Mouse (Mus musculus): ENCODE results near the gene Ythdf1. TPM values are rescaled to one million over a fixed set of nuclear protein-coding genes. Genes with fewer than 3 reads are reported as not detected.

Ythdf1 gene
- polyA plus RNA-seq, 1 experiment, result 21.3 TPM

DNA sequence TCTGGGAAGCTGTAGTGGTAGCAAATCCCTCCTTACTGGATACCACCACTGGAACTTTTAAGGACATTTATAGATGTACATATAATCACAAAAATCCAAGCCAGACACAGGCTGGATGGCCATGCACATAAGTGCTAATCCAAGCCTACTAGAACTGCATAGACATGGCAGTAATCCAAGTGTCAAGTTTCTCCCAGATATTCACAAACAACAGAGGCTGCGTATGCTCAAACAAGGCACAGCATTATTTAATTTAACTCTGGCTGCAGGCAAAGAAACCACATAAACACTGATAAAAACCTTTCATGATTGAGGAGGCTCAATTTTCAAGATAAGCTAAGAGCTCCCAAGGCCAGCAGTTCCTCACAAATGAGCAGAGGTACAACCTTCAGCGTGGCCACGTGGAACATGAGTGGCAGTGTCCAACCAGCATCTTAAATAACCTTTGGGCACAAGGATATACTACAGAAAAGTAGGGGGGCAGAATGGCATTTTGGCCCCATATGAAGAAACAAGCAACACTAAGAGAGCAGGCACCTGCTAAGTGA is 4.8 kb downstream of the Ythdf1 start:
- peaks cover 59% of the 10 kb centered on the region for H3K4me1 ChIP-seq
- no peaks in the 10 kb centered on the region for H3K9me3 ChIP-seq
- no peak overlapping the region for H3K4me3 ChIP-seq (replicated peaks)
- H3K27me3 ChIP-seq (replicated peaks), result no peaks in the 10 kb centered on the region
- TF ChIP-seq GATA1 (IDR thresholded peaks at IDR 0.05; ENCODE audit: borderline replicate concordance, low read length) (no peak), FLI1 (IDR thresholded peaks at IDR 0.05; ENCODE audit: low read length) (no peak)
- H3K36me3 ChIP-seq (replicated peaks; ENCODE audit: low read length), result peaks cover 76% of the 10 kb centered on the region

- Histone ChIP-seq H3K27me3 (replicated peaks) (no peaks in the 10 kb centered on the region), H3K36me3 (replicated peaks; ENCODE audit: low read length) (peaks cover 92% of the 10 kb centered on the region), H3K4me1 (peaks cover 52% of the 10 kb centered on the region), H3K9me3 (no peaks in the 10 kb centered on the region), H3K4me3 (replicated peaks) (no peak overlapping the region)
- no peak for TF ChIP-seq FLI1 (IDR thresholded peaks at IDR 0.05; ENCODE audit: low read length)
Observed at GRCm38 (mm10) chr2:180910928-180911327, 9.8 kb downstream of the Ythdf1 start.

DNA sequence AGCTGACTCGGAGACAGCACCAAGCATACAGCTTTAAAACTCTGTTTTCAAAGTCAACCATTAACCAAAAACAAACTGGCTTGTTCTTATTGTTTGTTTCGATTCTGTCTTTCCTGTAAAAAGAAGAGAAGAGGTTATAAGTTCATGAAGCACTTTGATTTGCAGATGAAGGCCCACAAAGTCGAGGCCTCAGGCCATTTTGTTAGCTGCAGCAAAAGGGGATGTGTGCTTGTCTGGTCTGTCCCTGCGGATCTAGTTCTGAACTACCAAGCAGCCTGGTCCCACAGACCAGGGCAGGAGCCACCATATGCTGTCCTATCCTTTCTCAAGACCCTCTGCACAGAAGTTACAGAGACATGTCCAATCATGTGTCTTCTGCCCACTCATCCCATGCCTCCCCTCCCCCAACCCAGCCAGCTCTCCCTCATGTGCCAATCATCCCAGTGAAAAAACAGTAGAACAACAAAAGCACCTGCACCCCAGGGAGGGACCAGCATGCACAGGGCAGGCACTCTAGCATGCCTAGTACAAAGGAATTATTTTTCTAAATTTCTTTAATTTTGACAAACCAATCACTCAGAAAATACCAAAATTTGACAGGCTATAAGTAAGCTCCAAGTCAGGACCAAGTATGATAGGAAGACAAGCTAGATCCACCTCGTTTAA is 15.1 kb downstream of the Ythdf1 start:
- TF ChIP-seq GATA1 (IDR thresholded peaks at IDR 0.05; ENCODE audit: borderline replicate concordance, low read length), result no peak
- TF ChIP-seq FLI1 (IDR thresholded peaks at IDR 0.05; ENCODE audit: low read length), result no peak
- H3K36me3 ChIP-seq (replicated peaks; ENCODE audit: low read length), result peaks cover 73% of the 10 kb centered on the region
- no peak overlapping the region for H3K4me3 ChIP-seq (replicated peaks)
- H3K4me1 ChIP-seq, result peaks cover 25% of the 10 kb centered on the region
- no peaks in the 10 kb centered on the region for H3K9me3 ChIP-seq
- peaks cover 4% of the 10 kb centered on the region for H3K27me3 ChIP-seq (replicated peaks)

DNA sequence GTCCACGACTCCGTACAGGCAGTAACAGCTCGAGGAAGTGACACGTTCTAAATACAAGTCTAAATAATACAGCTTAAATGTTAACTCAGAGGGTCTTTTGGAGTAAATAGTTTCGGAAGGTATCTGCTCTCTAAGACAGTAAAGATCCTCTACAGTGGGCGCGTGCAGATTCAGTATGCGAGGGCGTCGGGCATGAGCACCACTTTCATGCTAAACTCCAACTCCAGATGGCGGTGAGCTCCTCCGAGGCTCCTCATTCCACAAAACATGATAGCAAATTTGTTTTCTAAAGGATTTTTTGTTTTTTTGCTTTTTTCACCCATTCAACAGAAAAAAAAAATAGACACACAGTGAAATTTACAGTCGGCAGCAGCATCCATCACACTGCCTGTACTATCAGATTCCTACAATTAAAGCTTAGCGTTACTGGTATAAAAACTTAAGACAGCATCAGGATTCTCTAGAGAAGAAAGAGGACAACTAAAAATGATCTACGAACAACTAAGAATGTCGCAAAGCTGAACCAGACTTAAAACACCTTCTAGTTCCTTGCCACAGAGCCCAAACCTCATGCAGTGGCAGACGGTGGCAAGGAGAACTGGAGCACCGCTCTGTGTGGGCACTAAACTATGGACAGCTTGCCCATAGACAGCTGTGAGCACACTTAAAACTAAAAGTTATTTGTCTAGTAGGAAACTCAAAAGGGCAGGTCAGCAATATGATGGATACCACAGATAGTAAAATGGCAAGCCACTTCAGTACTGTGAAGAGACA is 16.1 kb downstream of the Ythdf1 start:
- H3K4me1 ChIP-seq, result peaks cover 19% of the 10 kb centered on the region
- no peak for TF ChIP-seq GATA1 (IDR thresholded peaks at IDR 0.05; ENCODE audit: borderline replicate concordance, low read length)
- no peak for TF ChIP-seq FLI1 (IDR thresholded peaks at IDR 0.05; ENCODE audit: low read length)
- H3K4me3 ChIP-seq (replicated peaks), result no peak overlapping the region
- peaks cover 5% of the 10 kb centered on the region for H3K9me3 ChIP-seq
- H3K27me3 ChIP-seq (replicated peaks), result peaks cover 11% of the 10 kb centered on the region
- peaks cover 63% of the 10 kb centered on the region for H3K36me3 ChIP-seq (replicated peaks; ENCODE audit: low read length)

DNA sequence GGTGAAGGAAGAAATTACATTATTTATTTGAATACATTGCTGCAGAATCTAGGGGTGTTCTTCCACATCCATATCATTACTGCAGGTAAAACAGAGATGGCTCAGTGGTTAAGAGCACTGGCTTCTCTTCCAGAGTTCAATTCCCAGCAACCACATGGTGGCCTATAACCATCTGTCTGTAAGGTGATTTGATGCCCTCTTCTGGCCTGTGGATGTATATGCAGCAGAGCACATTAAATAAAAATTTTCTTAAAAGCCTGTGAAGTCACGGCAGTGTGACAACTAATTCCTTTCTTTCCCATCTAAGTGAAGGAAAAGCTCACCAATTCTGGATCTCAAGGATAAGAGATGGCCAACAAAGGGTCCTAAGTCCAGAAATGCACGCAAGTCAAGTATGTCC is 18.7 kb downstream of the Ythdf1 start:
- no peak overlapping the region for H3K4me3 ChIP-seq (replicated peaks)
- TF ChIP-seq GATA1 (IDR thresholded peaks at IDR 0.05; ENCODE audit: borderline replicate concordance, low read length) (no peak), FLI1 (IDR thresholded peaks at IDR 0.05; ENCODE audit: low read length) (no peak)
- H3K4me1 ChIP-seq, result peaks cover 15% of the 10 kb centered on the region
- peaks cover 9% of the 10 kb centered on the region for H3K9me3 ChIP-seq
- peaks cover 43% of the 10 kb centered on the region for H3K36me3 ChIP-seq (replicated peaks; ENCODE audit: low read length)
- H3K27me3 ChIP-seq (replicated peaks), result peaks cover 35% of the 10 kb centered on the region

DNA sequence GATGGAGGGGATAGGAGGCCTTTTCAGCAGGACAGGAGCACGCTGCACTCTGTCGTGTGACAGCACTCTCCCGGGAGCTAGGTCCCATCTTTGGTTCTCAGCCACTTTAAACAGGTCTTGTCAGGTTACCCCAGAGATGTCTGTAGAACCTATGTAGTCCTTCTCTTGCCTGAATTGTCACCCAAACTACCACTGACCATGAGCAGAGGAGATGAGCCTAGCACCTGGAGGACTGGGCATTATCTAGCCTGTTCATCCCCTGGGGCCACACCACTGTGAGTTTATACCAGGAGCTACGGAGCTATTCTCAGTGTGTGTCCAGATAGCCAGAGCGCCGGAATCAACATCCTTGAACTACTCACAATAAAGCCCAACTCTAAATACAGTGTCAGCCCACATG is 22.9 kb downstream of the Ythdf1 start:
- H3K9me3 ChIP-seq, result peaks cover 9% of the 10 kb centered on the region
- peaks cover 77% of the 10 kb centered on the region for H3K27me3 ChIP-seq (replicated peaks)
- H3K36me3 ChIP-seq (replicated peaks; ENCODE audit: low read length), result peaks cover 5% of the 10 kb centered on the region
- H3K4me1 ChIP-seq, result peaks cover 20% of the 10 kb centered on the region
- H3K4me3 ChIP-seq (replicated peaks), result no peak overlapping the region
- no peak for TF ChIP-seq GATA1 (IDR thresholded peaks at IDR 0.05; ENCODE audit: borderline replicate concordance, low read length)
- no peak for TF ChIP-seq FLI1 (IDR thresholded peaks at IDR 0.05; ENCODE audit: low read length)

DNA sequence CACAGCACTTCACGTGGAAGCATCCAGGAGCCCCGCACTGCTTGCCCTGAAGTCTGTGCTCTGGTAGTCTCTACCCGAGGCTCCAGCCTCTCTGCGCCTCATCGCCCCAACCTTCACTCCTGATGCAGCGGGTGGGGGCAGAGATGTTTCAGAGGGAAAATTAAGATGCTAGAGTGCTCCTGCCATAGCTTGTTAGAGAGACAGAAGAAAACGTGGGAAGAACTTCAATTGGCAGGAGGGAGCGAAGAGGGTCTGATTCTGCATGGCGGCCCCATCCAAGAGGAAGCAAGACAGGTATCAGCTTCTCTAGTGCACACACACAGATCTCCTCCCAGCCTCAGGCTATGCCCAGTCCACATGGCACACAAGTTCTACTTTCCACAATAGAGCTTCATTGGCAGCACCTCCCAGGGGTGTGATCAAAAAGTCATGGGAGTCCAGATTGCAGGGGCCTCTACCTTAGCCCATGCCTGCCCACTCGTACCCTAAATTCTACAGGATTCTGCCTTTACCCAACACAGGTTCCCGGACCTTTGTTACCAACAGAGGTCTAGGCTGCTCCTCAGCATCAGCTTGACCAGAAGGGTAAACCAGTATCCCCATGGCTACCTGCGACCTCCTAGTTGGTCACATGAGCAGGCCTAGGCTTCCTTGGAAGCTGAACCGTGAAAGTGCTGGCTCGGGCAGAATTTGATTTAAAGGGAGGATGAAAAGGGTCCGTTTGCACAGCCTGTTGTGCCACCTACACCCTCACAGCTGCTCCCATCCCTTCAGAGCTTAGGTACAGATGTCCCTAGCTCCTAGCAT is 23.7 kb downstream of the Ythdf1 start:
- Histone ChIP-seq H3K4me1 (peaks cover 24% of the 10 kb centered on the region), H3K4me3 (replicated peaks) (no peak overlapping the region), H3K36me3 (replicated peaks; ENCODE audit: low read length) (no peaks in the 10 kb centered on the region), H3K27me3 (replicated peaks) (peaks cover 85% of the 10 kb centered on the region), H3K9me3 (peaks cover 9% of the 10 kb centered on the region)
- TF ChIP-seq GATA1 (IDR thresholded peaks at IDR 0.05; ENCODE audit: borderline replicate concordance, low read length) (no peak), FLI1 (IDR thresholded peaks at IDR 0.05; ENCODE audit: low read length) (no peak)

DNA sequence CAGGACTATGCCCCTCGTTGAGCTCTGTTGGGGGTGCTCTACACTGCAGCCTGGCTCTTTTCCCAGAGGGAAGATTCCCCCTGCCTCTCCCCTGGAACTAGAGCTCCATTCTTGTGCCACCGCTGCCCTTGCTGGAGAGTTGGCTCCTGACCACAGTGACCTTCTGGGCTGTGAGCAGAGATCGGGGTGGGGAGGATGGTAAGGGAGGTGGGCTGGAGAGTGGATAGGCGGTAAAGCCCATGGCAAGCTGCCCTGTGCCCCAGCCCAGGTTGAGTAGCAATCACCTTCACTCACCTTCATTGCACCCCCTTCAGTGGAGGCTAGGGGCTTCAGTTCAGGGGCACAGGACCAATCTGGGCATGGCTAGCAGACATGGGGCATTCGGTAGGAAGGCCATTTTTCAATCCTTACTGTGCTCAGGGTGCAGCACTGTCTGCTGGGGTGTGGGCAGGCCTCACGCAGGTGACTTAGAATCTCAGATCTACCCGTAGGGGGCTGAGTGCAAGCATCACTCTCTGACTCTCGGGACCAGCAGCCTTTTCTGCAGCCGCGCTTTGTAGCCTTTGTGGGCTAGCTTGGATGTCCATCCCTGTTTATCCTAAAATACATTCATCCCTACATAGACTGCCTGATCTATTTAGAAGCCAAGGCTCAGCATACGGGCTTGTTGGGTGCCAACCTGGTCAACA is 24.8 kb downstream of the Ythdf1 start:
- H3K9me3 ChIP-seq, result peaks cover 9% of the 10 kb centered on the region
- TF ChIP-seq GATA1 (IDR thresholded peaks at IDR 0.05; ENCODE audit: borderline replicate concordance, low read length), result no peak
- no peak for TF ChIP-seq FLI1 (IDR thresholded peaks at IDR 0.05; ENCODE audit: low read length)
- H3K4me1 ChIP-seq, result peaks cover 24% of the 10 kb centered on the region
- peaks cover 94% of the 10 kb centered on the region for H3K27me3 ChIP-seq (replicated peaks)
- H3K4me3 ChIP-seq (replicated peaks), result no peak overlapping the region
- no peaks in the 10 kb centered on the region for H3K36me3 ChIP-seq (replicated peaks; ENCODE audit: low read length)

GRCm38 (mm10) chr2:180895321-180895720 is 25.4 kb downstream of the Ythdf1 start:
- no peak for TF ChIP-seq FLI1 (IDR thresholded peaks at IDR 0.05; ENCODE audit: low read length)
- no peak for TF ChIP-seq GATA1 (IDR thresholded peaks at IDR 0.05; ENCODE audit: borderline replicate concordance, low read length)
- peaks cover 9% of the 10 kb centered on the region for H3K9me3 ChIP-seq
- peaks cover 96% of the 10 kb centered on the region for H3K27me3 ChIP-seq (replicated peaks)
- H3K36me3 ChIP-seq (replicated peaks; ENCODE audit: low read length), result no peaks in the 10 kb centered on the region
- H3K4me1 ChIP-seq, result peaks cover 24% of the 10 kb centered on the region
- H3K4me3 ChIP-seq (replicated peaks), result no peak overlapping the region

Data from megakaryocyte, embryonic 14.5 days (primary cell).